Mouse (Mus musculus) midbrain, embryonic 16.5 days (tissue): Measurements from ENCODE around the gene Ikzf4. TPM values are rescaled to one million over a fixed set of nuclear protein-coding genes. Genes with fewer than 3 reads are reported as not detected.
A peak's percentile ranks its signal among the peaks of the same experiment; 100 is the strongest.
"Not testable (repeated sequence)": the region's sequence is repeated elsewhere in the genome, so short reads cannot be mapped to it uniquely, and the experiment has no call there.

Experiments
- ATAC-seq: fragments of 200-750 bp; cut with Nextera tagmentation; 2 replicates; pipeline ENCODE4 v1.8.0; 2017; ENCODE audit warnings: moderate TSS enrichment
- H3K27ac ChIP-seq: fragments of 300-500 bp; sonication (generic); 2 replicates; pipeline ENCODE4 v1.5.1; 2014; ENCODE audit warnings: mild to moderate bottlenecking, low read length, mixed read lengths
- H3K27me3 ChIP-seq: fragments of 300-500 bp; sonication (generic); 2 replicates; pipeline ENCODE4 v1.6.1; 2014; ENCODE audit warnings: low read depth, low read length, mixed read lengths; ENCODE audit not compliant: control insufficient read depth, insufficient read depth
- H3K36me3 ChIP-seq: fragments of 300-500 bp; sonication (generic); 2 replicates; pipeline ENCODE4 v1.6.1; 2014; ENCODE audit warnings: mild to moderate bottlenecking, low read length, moderate library complexity, mixed read lengths; ENCODE audit not compliant: control insufficient read depth, insufficient read depth
- H3K4me1 ChIP-seq: fragments of 300-500 bp; sonication (generic); 2 replicates; pipeline ENCODE4 v1.6.1; 2014; ENCODE audit warnings: mild to moderate bottlenecking, low read length, mixed read lengths; ENCODE audit not compliant: control insufficient read depth, insufficient read depth
- H3K4me2 ChIP-seq: fragments of 300-500 bp; sonication (generic); 2 replicates; pipeline ENCODE4 v1.6.1; 2014; ENCODE audit warnings: mild to moderate bottlenecking, low read length, mixed read lengths
- H3K4me3 ChIP-seq: fragments of 300-500 bp; sonication (generic); 2 replicates; pipeline ENCODE4 v1.5.1; 2014; ENCODE audit warnings: low read depth, mild to moderate bottlenecking, low read length, moderate library complexity, mixed read lengths
- H3K9ac ChIP-seq: fragments of 300-500 bp; sonication (generic); 2 replicates; pipeline ENCODE4 v1.6.1; 2014; ENCODE audit warnings: low read depth, low read length, mixed read lengths
- H3K9me3 ChIP-seq: fragments of 300-500 bp; sonication (generic); replicated peaks from 2 replicates; pipeline ENCODE4 v1.6.1; 2014; ENCODE audit warnings: mild to moderate bottlenecking, low read length, mixed read lengths; ENCODE audit not compliant: control insufficient read depth, poor library complexity, severe bottlenecking
- WGBS: fragments of 180-500 bp; shearing (Covaris S2); extraction: QIAGEN DNeasy Blood & Tissue Kit; methylation state at CpG from one replicate; pipeline ENCODE4 v1.1.7; 2014; 5-methylcytosine and 5-hydroxymethylcytosine counted together
- polyA plus RNA-seq: library from polyadenylated mRNA; unstranded; fragments of >200 nt; fragmentation: Nextera tagmentation; extraction: Ambion mirVana; gene quantifications from 2 replicates; pipeline ENCODE4 v1.2.1, GENCODE M21; 2015

The Ikzf4 gene
- polyA plus RNA-seq, 1 experiment from 2014 or later, result 23.5 TPM

- not testable (repeated sequence) for H3K27me3 ChIP-seq, H3K9me3 ChIP-seq, H3K27ac ChIP-seq, ATAC-seq, H3K4me2 ChIP-seq, H3K4me3 ChIP-seq, H3K4me1 ChIP-seq, H3K36me3 ChIP-seq, H3K9ac ChIP-seq
- 92% methylated on average over 5 of the region's 5 CpGs for WGBS
These were observed 26.6 kb downstream of the Ikzf4 start for GRCm38 (mm10) chr10:128619148-128619547.

GRCm38 (mm10) chr10:128618570-128618969 lies 27.2 kb downstream of the Ikzf4 start:
- Histone ChIP-seq H3K27me3 (no peaks in the 10 kb centered on the region), H3K4me3 (no peak overlapping the region), H3K36me3 (peaks cover 3% of the 10 kb centered on the region; the same call in 1 of the 2 replicates), H3K4me1 (no peaks in the 10 kb centered on the region), H3K27ac (no peak overlapping the region), H3K4me2 (no peak overlapping the region), H3K9me3 (no peaks in the 10 kb centered on the region), H3K9ac (no peak overlapping the region)
- ATAC-seq, result no peak
- 81% methylated on average over 1 of the region's 1 CpGs for WGBS

- not testable (repeated sequence) for H3K4me3 ChIP-seq, H3K9ac ChIP-seq, H3K36me3 ChIP-seq, H3K9me3 ChIP-seq, H3K4me1 ChIP-seq, H3K4me2 ChIP-seq, ATAC-seq, H3K27ac ChIP-seq, H3K27me3 ChIP-seq
- 82% methylated on average over 6 of the region's 7 CpGs for WGBS
These were observed 29.9 kb downstream of the Ikzf4 start for GRCm38 (mm10) chr10:128615798-128616448.

- no peak overlapping the region for H3K9ac ChIP-seq
- no peak overlapping the region for H3K27ac ChIP-seq
- H3K36me3 ChIP-seq, result no peaks in the 10 kb centered on the region
- ATAC-seq, result no peak
- WGBS, result 56% methylated on average over 3 of the region's 3 CpGs
- H3K4me1 ChIP-seq, result no peaks in the 10 kb centered on the region
- H3K27me3 ChIP-seq, result no peaks in the 10 kb centered on the region; the same call in 1 of the 2 replicates
- H3K9me3 ChIP-seq, result no peaks in the 10 kb centered on the region
- H3K4me3 ChIP-seq, result no peak overlapping the region
- H3K4me2 ChIP-seq, result no peak overlapping the region
These were observed 30.9 kb downstream of the Ikzf4 start for GRCm38 (mm10) chr10:128614934-128615333.

- ATAC-seq, H3K9ac ChIP-seq, H3K4me2 ChIP-seq, H3K4me3 ChIP-seq, H3K27me3 ChIP-seq, H3K4me1 ChIP-seq, H3K36me3 ChIP-seq, H3K27ac ChIP-seq, H3K9me3 ChIP-seq: not testable (repeated sequence)
- 69% methylated on average over 4 of the region's 4 CpGs for WGBS
These were observed 32.0 kb downstream of the Ikzf4 start for GRCm38 (mm10) chr10:128613820-128614219.

GRCm38 (mm10) chr10:128613154-128613440 lies 32.7 kb downstream of the Ikzf4 start:
- Histone ChIP-seq H3K27me3 (no peaks in the 10 kb centered on the region; the same call in 1 of the 2 replicates), H3K27ac (no peak overlapping the region), H3K9me3 (no peaks in the 10 kb centered on the region), H3K36me3 (no peaks in the 10 kb centered on the region), H3K9ac (no peak overlapping the region), H3K4me3 (no peak overlapping the region), H3K4me1 (no peaks in the 10 kb centered on the region), H3K4me2 (no peak overlapping the region)
- no peak for ATAC-seq
- WGBS, result 48% methylated on average over 6 of the region's 6 CpGs

- peak; percentile 64; the same call in 1 of the 2 replicates for ATAC-seq
- H3K9ac ChIP-seq, result no peak overlapping the region
These were observed 33.2 kb downstream of the Ikzf4 start for GRCm38 (mm10) chr10:128612433-128613153.

GRCm38 (mm10) chr10:128606483-128606882 lies 39.3 kb downstream of the Ikzf4 start:
- Histone ChIP-seq H3K36me3 (no peaks in the 10 kb centered on the region), H3K27me3 (no peaks in the 10 kb centered on the region), H3K27ac (no peak overlapping the region), H3K9me3 (no peaks in the 10 kb centered on the region), H3K9ac (no peak overlapping the region), H3K4me3 (no peak overlapping the region), H3K4me2 (no peak overlapping the region), H3K4me1 (no peaks in the 10 kb centered on the region)
- 46% methylated on average over 2 of the region's 2 CpGs for WGBS
- no peak for ATAC-seq

More at GRCm38 (mm10) chr10:128612433-128613153, 33.2 kb downstream of the Ikzf4 start:
- Histone ChIP-seq H3K4me3 (no peak overlapping the region), H3K36me3 (no peaks in the 10 kb centered on the region), H3K4me2 (peak overlapping the region; percentile 30; the same call in 1 of the 2 replicates), H3K27ac (no peak overlapping the region), H3K9me3 (no peaks in the 10 kb centered on the region), H3K4me1 (no peaks in the 10 kb centered on the region), H3K27me3 (no peaks in the 10 kb centered on the region; the same call in 1 of the 2 replicates)
- WGBS, result 14% methylated on average over 16 of the region's 16 CpGs

- no peaks in the 10 kb centered on the region for H3K4me1 ChIP-seq
- H3K9me3 ChIP-seq, result no peaks in the 10 kb centered on the region
- WGBS, result 90% methylated on average over 4 of the region's 4 CpGs
- H3K4me2 ChIP-seq, result no peak overlapping the region
- H3K27ac ChIP-seq, result no peak overlapping the region
- no peaks in the 10 kb centered on the region for H3K36me3 ChIP-seq
- H3K27me3 ChIP-seq, result no peaks in the 10 kb centered on the region
- no peak for ATAC-seq
- H3K4me3 ChIP-seq, result no peak overlapping the region
- 0 out of 2 replicates have a peak overlapping the region, but pooled peaks have one; percentile 10 for H3K9ac ChIP-seq
These were observed 43.2 kb downstream of the Ikzf4 start for GRCm38 (mm10) chr10:128602470-128603128.
